20 mouse cellular contexts compared by ENCODE assay signal in genomic region chr1:193302093-193302405, GRCm38 (mm10). TPM values are rescaled to one million over a fixed set of nuclear protein-coding genes. Genes with fewer than 3 reads are reported as not detected.
A peak's percentile ranks its signal among the peaks of the same experiment; 100 is the strongest.
DNase-seq lines count a peak whose midpoint lies in the region; ATAC-seq and TF ChIP-seq lines count a peak whose summit lies in the region.
"Had no signal": no experiment of that assay in that cellular context is flagged by ENCODE, and none has a peak within 500 bp of the region (broad histone marks: within the 10 kb centered on the region; RNA-seq: fewer than 3 reads in every experiment).

No protein-coding gene starts in this region.

- peak; percentile 31 for DNase-seq in cerebellum, adult 9-10 months
- DNase-seq in cerebellum, adult 9-11 months: no peak
- DNase-seq in lung, adult 2 months: no peak
- DNase-seq in lung, adult 18-20 months: no peak
- no peak for DNase-seq in intestine, embryonic 14.5 days (ENCODE audit: low spot score)
- no peak for DNase-seq in adrenal gland, postnatal 10 days
- no peak for DNase-seq in layer of hippocampus, adult 11-12 months (ENCODE audit: low spot score)
- DNase-seq: cerebellum, adult 11 months; gastrocnemius, postnatal 14 days; heart, postnatal 36 days; kidney, adult 9 months; spleen, adult 18-20 months; thymus, postnatal 25 days had no signal

- TF ChIP-seq POLR2A in lung, adult 2 months (IDR thresholded peaks at IDR 0.05; ENCODE audit: borderline replicate concordance, extremely low read depth, low read depth, low read length): no peak

- no peaks in the 10 kb centered on the region for H3K36me3 ChIP-seq in intestine, embryonic 14.5 days (ENCODE audit: control insufficient read depth, insufficient read depth, low read length)
- no peaks in the 10 kb centered on the region for H3K36me3 ChIP-seq in stomach, embryonic 14.5 days (ENCODE audit: control insufficient read depth, insufficient read depth, low read length)
- H3K36me3 ChIP-seq: embryonic facial prominence, embryonic 12.5 days; forebrain, embryonic 10.5 days; midbrain, embryonic 15.5 days had no signal

- H3K9ac ChIP-seq in intestine, embryonic 14.5 days (ENCODE audit: low read length): no peak overlapping the region
- no peak overlapping the region for H3K9ac ChIP-seq in stomach, embryonic 14.5 days (replicated peaks; ENCODE audit: low read depth, low read length)
- H3K9ac ChIP-seq: embryonic facial prominence, embryonic 12.5 days; midbrain, embryonic 15.5 days had no signal

- no peaks in the 10 kb centered on the region for H3K9me3 ChIP-seq in intestine, embryonic 14.5 days (ENCODE audit: control insufficient read depth, low read length)
- H3K9me3 ChIP-seq in stomach, embryonic 14.5 days (ENCODE audit: control insufficient read depth, low read depth, low read length): no peaks in the 10 kb centered on the region
- H3K9me3 ChIP-seq: embryonic facial prominence, embryonic 12.5 days; forebrain, embryonic 10.5 days; midbrain, embryonic 15.5 days had no signal

- WGBS in lung, adult 2 months: 52% methylated on average over 8 of the region's 8 CpGs
- 46% methylated on average over 8 of the region's 8 CpGs for WGBS in intestine, embryonic 14.5 days
- 40% methylated on average over 8 of the region's 8 CpGs for WGBS in stomach, embryonic 14.5 days

- no peak overlapping the region for H3K27ac ChIP-seq in intestine, embryonic 14.5 days (ENCODE audit: low read depth)
- H3K27ac ChIP-seq in stomach, embryonic 14.5 days (ENCODE audit: low read length): peak overlapping the region; percentile 83
- H3K27ac ChIP-seq: embryonic facial prominence, embryonic 12.5 days; forebrain, embryonic 10.5 days; hindbrain, postnatal 0 days; midbrain, embryonic 15.5 days had no signal

- TF ChIP-seq CTCF in lung, adult 2 months (IDR thresholded peaks at IDR 0.05; ENCODE audit: insufficient read depth, low read length): no peak

- H3K4me2 ChIP-seq in intestine, embryonic 14.5 days (ENCODE audit: low read length): peak overlapping the region; percentile 33
- peak overlapping the region; percentile 39 for H3K4me2 ChIP-seq in stomach, embryonic 14.5 days (replicated peaks; ENCODE audit: low read depth, low read length)
- H3K4me2 ChIP-seq: embryonic facial prominence, embryonic 12.5 days; liver, embryonic 11.5 days; midbrain, embryonic 15.5 days had no signal

- ATAC-seq in intestine, embryonic 14.5 days (replicated peaks; ENCODE audit: low FRiP score, low TSS enrichment, low read depth): peak; percentile 79; the same call in 1 of the 2 replicates
- ATAC-seq in stomach, embryonic 14.5 days (ENCODE audit: insufficient number of reproducible peaks, insufficient read depth, low FRiP score, low read depth): peak; percentile 81
- ATAC-seq: CD4-positive, CD25-positive, alpha-beta regulatory T cell, adult 4 months; hindbrain, postnatal 0 days; midbrain, embryonic 15.5 days had no signal

- H3K27me3 ChIP-seq in intestine, embryonic 14.5 days (replicated peaks; ENCODE audit: control insufficient read depth, insufficient read depth, low read length): no peaks in the 10 kb centered on the region
- no peaks in the 10 kb centered on the region for H3K27me3 ChIP-seq in stomach, embryonic 14.5 days (ENCODE audit: control insufficient read depth, insufficient read depth, low read length)
- H3K27me3 ChIP-seq: embryonic facial prominence, embryonic 12.5 days; midbrain, embryonic 15.5 days had no signal

- no peaks in the 10 kb centered on the region; the same call in 1 of the 2 replicates for H3K4me1 ChIP-seq in lung, adult 2 months (ENCODE audit: control insufficient read depth, insufficient read depth, low read length)
- H3K4me1 ChIP-seq in intestine, embryonic 14.5 days (replicated peaks; ENCODE audit: control insufficient read depth, insufficient read depth, low read length): peaks cover 11% of the 10 kb centered on the region; the same call in 1 of the 2 replicates
- no peaks in the 10 kb centered on the region for H3K4me1 ChIP-seq in stomach, embryonic 14.5 days (ENCODE audit: control insufficient read depth, insufficient read depth, low read length)
- H3K4me1 ChIP-seq: embryonic facial prominence, embryonic 12.5 days had no signal

- peak overlapping the region; percentile 46 for H3K4me3 ChIP-seq in lung, adult 2 months (replicated peaks; ENCODE audit: extremely low read depth, low read depth, low read length)
- no peak overlapping the region for H3K4me3 ChIP-seq in intestine, embryonic 14.5 days (ENCODE audit: low read depth, low read length)
- no peak overlapping the region for H3K4me3 ChIP-seq in stomach, embryonic 14.5 days (ENCODE audit: low read depth, low read length)
- H3K4me3 ChIP-seq: embryonic facial prominence, embryonic 12.5 days; forebrain, embryonic 10.5 days; midbrain, embryonic 15.5 days had no signal

RNA-seq across cellular contexts. Expression of gene G0s2, which starts 29.0 kb away (rescaled TPM):
- 180 and 265 TPM in 2 replicates for polyA plus RNA-seq in lung, adult 2 months (2012; rRNA removed)
- 23.3 and 24.3 TPM in 2 replicates for polyA plus RNA-seq in intestine, embryonic 14.5 days (2014; fragmentation: Nextera tagmentation; extraction: Ambion mirVana)
- 26.4 and 26.5 TPM in 2 replicates for polyA plus RNA-seq in stomach, embryonic 14.5 days (2014; fragmentation: Nextera tagmentation; extraction: Ambion mirVana)
- total RNA-seq in adrenal gland, postnatal 10 days (2021): 100 to 1,000 TPM; 138 to 255 TPM

RNA-seq across cellular contexts. Expression of gene Hsd11b1, which starts 38.2 kb away (rescaled TPM):
- 211 and 245 TPM in 2 replicates for polyA plus RNA-seq in lung, adult 2 months (2012; rRNA removed)
- polyA plus RNA-seq in intestine, embryonic 14.5 days (2014; fragmentation: Nextera tagmentation; extraction: Ambion mirVana): 0.36 and 0.87 TPM in 2 replicates
- 0.62 and 1.2 TPM in 2 replicates for polyA plus RNA-seq in stomach, embryonic 14.5 days (2014; fragmentation: Nextera tagmentation; extraction: Ambion mirVana)
- total RNA-seq in adrenal gland, postnatal 10 days (2021): 100 to 1,000 TPM in 1 of 2 experiments, 10 to 100 TPM in 1; 47.9 to 110 TPM
- polyA plus RNA-seq: midbrain, embryonic 15.5 days had no signal

Comparison
In these comparisons a context has a peak if more than half of its experiments do, and no peak if none do; other contexts are left out.
1. RNA of gene Hsd11b1, which starts 38.2 kb away (polyA plus RNA-seq): 211 to 245 TPM in lung, adult 2 months; 0.62 to 1.2 TPM in stomach, embryonic 14.5 days and 0.36 to 0.87 TPM in intestine, embryonic 14.5 days; every median in the first group is over 10 times any median in the second.